Mouse (Mus musculus): Measurements from ENCODE around the gene Nin. TPM values are rescaled to one million over a fixed set of nuclear protein-coding genes. Genes with fewer than 3 reads are reported as not detected.

The Nin gene
- polyA plus RNA-seq, 1 experiment from 2014 or later: 2.2 TPM

DNA sequence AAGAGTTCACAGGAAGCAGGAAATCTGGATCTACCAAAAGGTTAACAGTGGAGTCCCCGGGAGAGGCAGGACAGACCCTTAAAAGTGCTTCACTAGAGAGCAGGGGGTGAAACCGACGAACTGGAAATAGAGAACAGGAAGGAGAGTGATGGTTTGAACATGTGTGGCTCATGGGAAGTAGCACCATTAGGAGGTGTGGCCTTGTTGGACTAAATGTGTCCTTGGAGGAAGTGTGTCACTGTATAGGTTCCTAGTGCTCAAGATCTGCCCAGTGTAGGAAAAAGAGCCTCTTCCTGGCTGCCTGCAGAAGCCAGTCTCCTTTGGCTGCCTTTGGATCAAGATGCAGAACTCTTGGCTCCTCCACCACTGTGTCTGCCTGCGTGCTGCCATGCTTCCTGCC lies 108.4 kb downstream of the Nin start:
- Histone ChIP-seq H3K4me3 (ENCODE audit: low read depth, low read length) (no peak overlapping the region), H3K27ac (ENCODE audit: low read depth, low read length) (no peak overlapping the region), H3K27me3 (replicated peaks; ENCODE audit: control insufficient read depth, insufficient read depth, low read length) (no peaks in the 10 kb centered on the region), H3K4me1 (replicated peaks; ENCODE audit: control insufficient read depth, insufficient read depth, low read length) (no peaks in the 10 kb centered on the region), H3K4me2 (replicated peaks; ENCODE audit: low read depth) (no peak overlapping the region), H3K9me3 (ENCODE audit: control insufficient read depth) (no peaks in the 10 kb centered on the region), H3K36me3 (ENCODE audit: control insufficient read depth, insufficient read depth) (no peaks in the 10 kb centered on the region), H3K9ac (ENCODE audit: low read depth, low read length) (no peak overlapping the region)
- no peak for ATAC-seq
- WGBS: 83% methylated on average over 4 of the region's 4 CpGs
- TF ChIP-seq CTCF (IDR thresholded peaks at IDR 0.05; ENCODE audit: low read depth): no peak

DNA sequence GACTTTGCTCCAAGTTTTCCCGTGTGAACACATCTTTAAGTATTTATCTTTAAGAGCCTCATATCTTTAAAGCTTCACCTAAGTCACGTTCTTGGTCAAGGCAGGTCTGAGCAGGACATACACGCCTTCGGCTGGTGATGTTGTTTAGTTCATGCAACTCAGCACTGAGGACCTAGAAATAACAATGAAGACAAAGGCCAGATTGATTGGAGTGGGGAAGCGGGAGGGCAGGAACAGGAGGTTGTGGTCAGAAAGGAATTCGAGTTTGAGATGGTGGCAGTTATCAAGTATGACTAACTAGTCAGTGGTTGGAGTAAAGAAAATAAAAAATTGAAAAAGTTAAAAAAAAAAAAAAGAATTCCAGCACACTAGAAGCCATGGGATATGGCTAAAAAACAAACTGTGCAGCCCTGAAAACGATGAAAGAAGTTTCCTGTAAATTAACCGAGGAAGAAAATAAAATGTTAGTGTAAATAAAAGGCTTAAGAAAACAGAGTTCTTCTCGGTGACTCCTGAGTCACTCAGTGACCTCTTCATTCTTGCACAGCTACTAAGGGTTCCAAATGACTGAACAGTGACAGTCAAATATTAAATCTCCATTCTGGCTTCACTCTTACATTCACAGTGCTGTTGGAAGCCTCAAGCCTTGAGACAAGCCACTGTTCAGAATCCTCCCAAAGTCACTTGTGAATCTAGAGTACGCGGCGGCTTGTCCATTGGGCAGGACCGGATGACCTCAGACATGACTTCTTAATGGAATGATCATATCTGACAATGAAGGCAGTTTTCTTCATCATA lies 115.1 kb downstream of the Nin start:
- Histone ChIP-seq H3K27me3 (replicated peaks; ENCODE audit: control insufficient read depth, insufficient read depth, low read length) (no peaks in the 10 kb centered on the region), H3K36me3 (ENCODE audit: control insufficient read depth, insufficient read depth) (no peaks in the 10 kb centered on the region), H3K4me3 (ENCODE audit: low read depth, low read length) (no peak overlapping the region), H3K9me3 (ENCODE audit: control insufficient read depth) (no peaks in the 10 kb centered on the region), H3K27ac (ENCODE audit: low read depth, low read length) (no peak overlapping the region), H3K4me1 (replicated peaks; ENCODE audit: control insufficient read depth, insufficient read depth, low read length) (no peaks in the 10 kb centered on the region), H3K4me2 (replicated peaks; ENCODE audit: low read depth) (no peak overlapping the region), H3K9ac (ENCODE audit: low read depth, low read length) (no peak overlapping the region)
- 79% methylated on average over 13 of the region's 13 CpGs for WGBS
- no peak for ATAC-seq
- TF ChIP-seq CTCF (IDR thresholded peaks at IDR 0.05; ENCODE audit: low read depth): no peak

DNA sequence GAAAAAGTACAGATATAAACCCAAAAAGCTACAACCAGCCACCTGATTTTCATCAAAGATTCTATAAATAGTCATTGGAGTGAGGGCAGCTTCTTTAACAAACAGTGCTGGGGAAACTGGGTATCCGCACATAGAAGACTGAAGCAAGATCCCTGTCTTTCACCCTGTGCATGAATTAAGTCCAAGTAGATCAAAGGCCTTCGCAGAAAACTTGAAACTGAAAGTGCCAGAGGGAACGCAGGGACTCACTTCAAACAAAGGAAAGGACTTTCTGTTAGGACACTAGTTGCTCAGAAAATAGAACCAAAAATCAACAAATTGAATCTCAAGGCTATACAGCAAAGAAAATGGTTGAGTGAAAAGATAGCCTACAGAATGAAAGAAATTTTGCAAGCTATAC lies 118.1 kb downstream of the Nin start:
- no peak overlapping the region for H3K4me3 ChIP-seq (ENCODE audit: low read depth, low read length)
- ATAC-seq: no peak
- H3K36me3 ChIP-seq (ENCODE audit: control insufficient read depth, insufficient read depth): no peaks in the 10 kb centered on the region
- no peaks in the 10 kb centered on the region for H3K4me1 ChIP-seq (replicated peaks; ENCODE audit: control insufficient read depth, insufficient read depth, low read length)
- H3K4me2 ChIP-seq (replicated peaks; ENCODE audit: low read depth): no peak overlapping the region
- no peak overlapping the region for H3K27ac ChIP-seq (ENCODE audit: low read depth, low read length)
- WGBS: 66% methylated on average over 3 of the region's 3 CpGs
- no peaks in the 10 kb centered on the region for H3K9me3 ChIP-seq (ENCODE audit: control insufficient read depth)
- no peaks in the 10 kb centered on the region for H3K27me3 ChIP-seq (replicated peaks; ENCODE audit: control insufficient read depth, insufficient read depth, low read length)
- no peak for TF ChIP-seq CTCF (IDR thresholded peaks at IDR 0.05; ENCODE audit: low read depth)
- H3K9ac ChIP-seq (ENCODE audit: low read depth, low read length): no peak overlapping the region

DNA sequence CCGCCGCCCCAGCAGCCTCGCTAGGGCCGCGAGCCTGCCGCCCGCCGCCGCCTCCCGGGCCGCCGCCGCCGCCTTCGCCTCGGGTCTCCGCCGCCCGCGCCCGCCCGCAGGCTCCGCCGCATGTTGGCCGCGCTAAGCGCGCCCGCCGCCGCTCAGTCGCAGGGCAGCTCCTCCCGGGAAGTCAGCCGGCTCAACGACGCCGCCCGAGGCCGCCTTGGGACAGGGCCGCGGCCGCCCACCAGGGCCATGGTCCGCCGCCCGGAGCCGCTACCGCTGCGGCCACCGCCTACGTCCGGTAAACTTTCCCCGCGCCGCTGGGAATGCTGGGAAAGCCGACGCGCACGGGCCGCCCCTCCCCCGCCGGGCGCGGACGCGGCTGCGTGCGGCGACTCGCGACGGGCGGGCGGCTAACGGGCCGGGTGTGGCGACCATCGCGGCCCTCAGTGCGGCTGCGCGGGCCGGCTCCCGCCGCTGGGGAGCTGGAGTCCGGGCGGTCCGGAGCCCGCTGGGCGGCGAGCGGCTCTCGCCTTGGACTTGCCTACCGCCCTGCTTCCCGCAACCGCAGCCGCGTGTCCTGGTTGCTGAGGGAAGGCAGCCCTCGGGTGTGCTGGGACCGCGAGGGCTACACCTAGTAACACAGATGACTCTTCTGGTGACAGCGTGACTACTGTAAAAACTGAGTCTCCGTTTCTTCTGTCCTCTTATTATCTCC lies 126.6 kb downstream of the Nin start, which contains the start of gene Sav1:
Gene Sav1 (minus strand): TSS at position 217 of the 712 bp plus-strand sequence.
- Histone ChIP-seq H3K9me3 (ENCODE audit: control insufficient read depth) (no peaks in the 10 kb centered on the region), H3K27me3 (replicated peaks; ENCODE audit: control insufficient read depth, insufficient read depth, low read length) (no peaks in the 10 kb centered on the region), H3K4me2 (replicated peaks; ENCODE audit: low read depth) (peak within 1 kb of the TSS; percentile 77), H3K27ac (ENCODE audit: low read depth, low read length) (peak within 1 kb of the TSS; percentile 86), H3K9ac (ENCODE audit: low read depth, low read length) (peak within 1 kb of the TSS; percentile 89), H3K4me1 (replicated peaks; ENCODE audit: control insufficient read depth, insufficient read depth, low read length) (no peaks in the 10 kb centered on the region), H3K36me3 (ENCODE audit: control insufficient read depth, insufficient read depth) (peaks cover 12% of the 10 kb centered on the region; the same call in 1 of the 2 replicates), H3K4me3 (ENCODE audit: low read depth, low read length) (peak within 1 kb of the TSS; percentile 72)
- ATAC-seq: peak; percentile 95
- peak; percentile 22; the same call in 1 of the 2 replicates for TF ChIP-seq CTCF (IDR thresholded peaks at IDR 0.05; ENCODE audit: low read depth)
- under 1% methylated on average over 85 of the region's 102 CpGs for WGBS

DNA sequence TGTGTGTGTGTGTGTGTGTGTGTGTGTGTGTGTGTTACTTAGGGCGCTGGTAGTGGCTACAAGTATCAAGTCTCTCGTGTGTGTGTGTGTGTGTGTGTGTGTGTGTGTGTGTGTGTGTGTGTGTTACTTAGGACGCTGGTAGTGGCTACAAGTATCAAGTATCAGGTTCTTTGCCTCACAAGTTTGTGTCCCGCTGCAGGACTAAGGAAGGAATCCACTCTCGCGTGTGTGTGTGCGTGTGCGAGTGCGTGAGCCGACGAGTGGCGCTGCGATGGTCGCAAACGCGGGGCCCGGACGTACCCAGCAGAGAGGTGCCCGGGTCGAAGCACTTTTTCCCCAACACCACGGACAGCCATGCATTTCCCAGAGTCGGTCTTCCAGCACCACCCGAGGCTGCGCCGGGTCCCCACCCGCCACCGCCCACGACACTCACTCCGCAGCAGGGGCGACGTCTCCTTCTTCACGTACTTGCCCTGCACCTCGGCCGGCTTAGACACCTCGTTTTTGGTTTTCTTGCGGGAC lies 127.2 kb downstream of the Nin start:
- peak overlapping the region; percentile 77 for H3K4me2 ChIP-seq (replicated peaks; ENCODE audit: low read depth)
- H3K9me3 ChIP-seq (ENCODE audit: control insufficient read depth): no peaks in the 10 kb centered on the region
- no peak for TF ChIP-seq CTCF (IDR thresholded peaks at IDR 0.05; ENCODE audit: low read depth)
- peak; percentile 37; the same call in 1 of the 2 replicates for ATAC-seq
- H3K27me3 ChIP-seq (replicated peaks; ENCODE audit: control insufficient read depth, insufficient read depth, low read length): no peaks in the 10 kb centered on the region
- H3K36me3 ChIP-seq (ENCODE audit: control insufficient read depth, insufficient read depth): peaks cover 12% of the 10 kb centered on the region; the same call in 1 of the 2 replicates
- peak overlapping the region; percentile 72 for H3K4me3 ChIP-seq (ENCODE audit: low read depth, low read length)
- H3K4me1 ChIP-seq (replicated peaks; ENCODE audit: control insufficient read depth, insufficient read depth, low read length): no peaks in the 10 kb centered on the region
- WGBS: under 1% methylated on average over 36 of the region's 36 CpGs
- peak overlapping the region; percentile 89 for H3K9ac ChIP-seq (ENCODE audit: low read depth, low read length)
- peak overlapping the region; percentile 86 for H3K27ac ChIP-seq (ENCODE audit: low read depth, low read length)

DNA sequence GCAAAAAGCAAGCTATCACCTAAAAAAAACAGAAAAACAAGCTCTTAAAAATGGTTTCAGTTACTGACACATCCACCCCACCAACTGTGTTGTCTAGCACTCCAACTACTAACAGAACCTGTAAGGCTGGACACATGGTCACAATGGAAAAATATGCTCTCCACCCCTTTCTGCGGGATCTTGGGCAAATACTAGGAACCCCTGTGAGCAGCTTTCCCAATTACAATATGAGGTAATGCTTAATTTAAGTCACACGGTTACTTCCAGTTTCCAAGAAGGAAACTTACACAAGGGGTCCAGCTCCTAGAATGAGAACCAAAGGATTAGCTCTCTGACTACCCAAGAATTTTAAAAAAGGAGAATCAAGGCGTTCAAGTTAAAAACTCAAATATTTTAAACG lies 128.0 kb downstream of the Nin start:
- Histone ChIP-seq H3K9ac (ENCODE audit: low read depth, low read length) (peak overlapping the region; percentile 40; the same call in 1 of the 2 replicates), H3K27ac (ENCODE audit: low read depth, low read length) (no peak overlapping the region), H3K27me3 (replicated peaks; ENCODE audit: control insufficient read depth, insufficient read depth, low read length) (no peaks in the 10 kb centered on the region), H3K9me3 (ENCODE audit: control insufficient read depth) (no peaks in the 10 kb centered on the region), H3K4me1 (replicated peaks; ENCODE audit: control insufficient read depth, insufficient read depth, low read length) (no peaks in the 10 kb centered on the region), H3K4me3 (ENCODE audit: low read depth, low read length) (peak overlapping the region; percentile 72), H3K4me2 (replicated peaks; ENCODE audit: low read depth) (peak overlapping the region; percentile 77), H3K36me3 (ENCODE audit: control insufficient read depth, insufficient read depth) (peaks cover 16% of the 10 kb centered on the region)
- 41% methylated on average over 4 of the region's 4 CpGs for WGBS
- no peak for ATAC-seq
- no peak for TF ChIP-seq CTCF (IDR thresholded peaks at IDR 0.05; ENCODE audit: low read depth)

Measured in intestine, postnatal 0 days (tissue).